Mouse (Mus musculus): ENCODE data around the gene Cwc22. TPM values are rescaled to one million over a fixed set of nuclear protein-coding genes. Genes with fewer than 3 reads are reported as not detected.

Cwc22 gene
- 10 to 100 TPM; 41.0 to 47.6 TPM for polyA plus RNA-seq (2017; shearing (Covaris generic))

DNA sequence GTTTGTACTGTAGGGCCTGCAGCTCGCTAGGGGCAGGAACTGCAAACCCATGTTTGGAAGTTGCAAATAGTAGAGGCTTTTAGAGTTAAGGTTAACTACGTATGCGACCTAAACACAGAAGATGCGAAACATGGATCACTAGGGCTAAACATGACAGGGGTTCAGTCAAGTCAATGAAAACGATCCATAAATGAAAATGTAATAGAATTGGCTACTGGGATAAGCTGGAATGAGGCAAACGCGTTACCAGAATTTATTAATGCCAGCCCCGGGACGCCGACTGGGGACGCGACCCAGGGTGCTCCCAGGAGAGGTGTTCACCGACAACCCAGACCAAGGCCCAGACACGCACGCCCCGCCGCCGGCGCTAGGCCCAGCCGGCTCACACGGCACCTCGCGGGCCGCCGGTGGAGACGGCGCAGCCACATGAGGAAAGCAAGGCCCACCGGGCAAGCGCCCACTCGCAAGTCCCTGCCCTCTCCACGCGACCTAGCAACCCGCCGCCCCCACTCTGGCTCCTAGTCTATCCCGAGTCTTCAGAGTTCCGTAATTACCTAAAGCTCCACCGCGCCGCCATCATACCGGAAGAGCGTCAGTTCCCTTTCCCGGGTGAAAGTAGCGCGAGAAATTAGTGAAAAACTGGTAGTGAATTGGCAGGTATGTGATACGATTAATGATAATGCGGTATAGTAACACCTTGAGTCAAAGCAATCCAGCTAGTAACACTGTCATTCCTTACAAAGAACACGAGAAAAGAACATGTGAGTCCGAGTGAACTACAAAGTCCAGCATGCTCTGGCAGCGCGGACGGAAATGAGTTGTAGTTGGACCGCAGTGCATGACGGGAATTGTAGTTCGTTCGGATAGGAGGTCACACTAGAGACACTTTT lies at the start of gene Cwc22:
TSS of gene Cwc22 (minus strand) at position 780 of the 890 bp plus-strand sequence.
- ATAC-seq = peak; percentile 97

- ATAC-seq = no peak
Measured at GRCm38 (mm10) chr2:77993727-77994401, 47.7 kb upstream of the Cwc22 start.

- no peak for ATAC-seq
Measured at GRCm38 (mm10) chr2:77992951-77993604, 46.9 kb upstream of the Cwc22 start.

- no peak for ATAC-seq
Measured at GRCm38 (mm10) chr2:77990820-77991219, 44.6 kb upstream of the Cwc22 start.

DNA sequence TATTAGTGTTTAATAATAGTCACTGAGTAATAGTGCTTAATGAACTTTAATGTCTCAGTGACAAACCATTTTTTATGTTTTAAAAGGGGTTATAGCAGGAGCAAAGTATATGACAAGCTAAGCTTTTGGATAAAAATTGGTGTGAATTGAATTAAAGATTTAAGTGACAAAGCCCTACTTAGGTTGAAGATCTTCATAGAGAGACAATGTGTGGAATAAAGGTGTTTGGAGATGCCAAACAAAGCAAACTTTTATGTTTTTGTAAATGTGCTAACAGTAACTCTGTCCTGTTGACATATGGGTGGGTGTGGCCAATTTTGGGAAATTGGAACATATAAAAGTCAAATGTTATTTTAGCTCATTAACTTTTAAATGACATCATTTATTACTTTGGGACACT lies 43.9 kb upstream of the Cwc22 start:
- ATAC-seq = no peak

DNA sequence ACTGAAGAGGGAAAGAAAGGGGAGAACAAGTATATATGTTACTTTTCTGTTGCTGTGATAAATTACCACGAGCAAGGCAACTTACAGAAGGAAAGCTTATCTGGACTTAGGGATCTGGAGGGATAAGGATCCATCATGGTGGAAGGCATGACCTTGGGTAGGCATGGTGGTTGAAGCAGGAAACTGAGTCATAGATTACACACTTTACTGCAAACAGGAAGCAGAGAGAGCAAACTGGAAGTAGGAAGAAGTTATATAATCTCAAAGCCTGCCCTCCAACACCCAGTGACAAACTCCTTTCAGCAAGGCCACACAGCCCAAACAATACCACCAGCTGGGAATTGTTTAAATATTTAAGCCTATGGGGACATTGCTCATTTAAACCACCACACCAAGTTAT lies 43.2 kb upstream of the Cwc22 start:
- no peak for ATAC-seq

GRCm38 (mm10) chr2:77985991-77986730 lies 40.0 kb upstream of the Cwc22 start:
- ATAC-seq = no peak

DNA sequence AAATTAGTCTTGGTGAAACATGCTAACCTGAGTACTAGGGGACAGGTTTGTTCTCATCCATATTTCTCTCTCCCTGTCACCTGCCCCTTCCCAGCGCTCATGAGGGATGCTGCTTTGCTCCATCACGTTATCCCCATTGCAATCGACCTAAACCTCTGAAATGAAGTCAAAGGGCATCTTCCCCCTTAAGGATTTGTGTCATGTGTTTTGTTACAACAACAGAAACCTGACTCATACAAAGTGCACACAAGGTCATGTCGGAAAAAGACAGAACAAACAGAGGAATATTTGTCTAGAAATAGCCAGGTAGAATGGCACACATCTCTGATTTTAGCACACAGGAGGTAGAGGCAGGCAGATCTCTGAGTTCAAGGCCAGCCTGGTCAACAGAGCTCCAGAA lies 38.0 kb upstream of the Cwc22 start:
- ATAC-seq = no peak

DNA sequence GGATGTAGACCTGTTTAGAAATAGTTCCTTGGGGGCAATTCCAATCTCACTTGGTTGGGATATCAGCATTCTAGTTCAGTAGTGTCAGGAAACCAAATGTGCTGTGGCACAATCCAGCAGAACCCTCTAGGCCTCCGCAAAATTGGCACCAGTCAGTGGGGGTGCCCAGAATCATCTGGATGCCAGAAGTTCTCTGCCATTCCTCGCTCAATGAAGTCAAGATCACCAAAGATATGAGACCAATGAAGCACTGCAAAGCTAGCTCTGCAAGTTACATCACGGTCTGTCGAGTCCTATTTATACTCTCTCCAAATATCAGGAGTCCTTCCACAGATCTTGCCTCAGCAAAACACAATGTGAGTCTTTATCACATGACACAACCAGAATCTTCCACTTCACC lies 35.7 kb upstream of the Cwc22 start:
- no peak for ATAC-seq

DNA sequence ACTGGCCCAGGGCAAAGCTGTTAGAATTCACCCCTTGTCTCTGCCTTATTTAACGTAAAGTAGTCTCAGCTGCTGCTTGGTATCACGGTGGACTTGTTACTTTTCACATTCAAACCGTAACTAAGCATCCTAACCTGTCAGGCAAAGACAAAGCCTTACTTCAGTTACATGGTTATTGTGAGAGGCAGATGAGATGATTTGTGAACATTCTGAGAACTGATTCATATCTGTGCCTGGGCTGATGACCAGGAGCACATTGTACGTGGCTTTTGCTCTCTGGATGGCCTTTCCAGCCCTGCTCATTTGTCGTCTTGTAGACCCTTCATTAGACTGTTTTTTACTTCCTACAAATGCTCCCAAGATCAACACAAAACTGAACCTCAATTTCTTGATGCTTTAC lies 34.5 kb upstream of the Cwc22 start:
- no peak for ATAC-seq

GRCm38 (mm10) chr2:77979519-77979918 lies 33.3 kb upstream of the Cwc22 start:
- ATAC-seq = no peak

DNA sequence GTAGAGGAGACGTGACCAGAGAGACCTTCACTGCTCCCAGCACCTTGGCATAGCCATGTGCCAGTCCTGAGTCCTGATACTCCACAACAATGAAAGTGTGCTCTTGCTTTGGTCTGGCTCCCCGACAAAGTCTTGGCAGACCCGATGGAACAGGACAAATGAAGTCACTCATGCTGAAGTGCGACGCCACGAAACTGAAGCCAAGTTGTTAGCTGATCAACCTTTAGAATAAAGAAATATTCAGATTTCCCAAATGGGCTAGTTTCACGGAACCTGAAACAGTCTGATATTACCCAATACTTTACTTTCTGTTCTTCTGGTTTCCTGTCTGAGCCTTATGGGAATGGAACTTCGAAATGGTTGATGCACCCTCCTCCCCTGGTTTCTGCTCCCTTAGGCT lies 32.9 kb upstream of the Cwc22 start:
- ATAC-seq = no peak

- ATAC-seq = no peak
Measured at GRCm38 (mm10) chr2:77978256-77978655, 32.1 kb upstream of the Cwc22 start.

GRCm38 (mm10) chr2:77976321-77976920 lies 30.2 kb upstream of the Cwc22 start:
- no peak for ATAC-seq

DNA sequence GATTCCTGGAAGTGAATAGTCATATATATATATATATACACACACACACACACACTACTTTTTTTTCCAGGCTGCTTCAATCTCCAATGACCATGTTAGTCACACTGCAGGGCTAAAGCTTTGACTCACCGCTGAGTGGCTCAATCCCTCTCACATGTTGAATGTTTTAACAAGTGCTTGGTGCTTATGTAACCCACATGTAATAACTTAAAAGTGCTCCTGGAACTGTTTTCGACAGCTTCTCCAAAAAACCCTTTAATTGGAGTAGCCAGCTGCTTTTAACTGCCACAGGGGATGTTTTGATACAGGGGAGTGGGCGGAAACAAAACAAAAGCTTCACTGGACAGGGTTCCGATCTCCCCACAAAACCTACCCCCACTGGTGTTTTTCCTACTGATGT lies 29.4 kb upstream of the Cwc22 start:
- no peak for ATAC-seq

- ATAC-seq = no peak
Measured at GRCm38 (mm10) chr2:77974986-77975385, 28.8 kb upstream of the Cwc22 start.

DNA sequence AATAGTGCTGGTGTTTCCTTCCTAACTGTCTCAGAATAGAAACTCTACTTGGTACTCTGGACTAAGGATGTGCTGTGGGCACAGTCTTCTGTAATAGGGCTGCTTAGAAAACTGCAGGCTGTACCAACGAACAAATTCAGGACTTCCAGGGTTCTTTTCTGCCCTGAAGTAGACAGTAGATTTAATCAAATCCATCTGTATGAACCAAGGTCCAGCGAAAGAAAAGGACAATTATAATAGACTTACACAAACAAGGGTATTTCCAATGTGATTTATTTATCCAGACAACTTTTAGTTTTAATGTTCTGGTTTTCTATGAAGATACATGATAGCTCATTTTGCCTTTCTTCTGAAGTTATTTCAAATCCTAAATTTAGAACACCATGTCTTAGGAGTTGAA lies 28.2 kb upstream of the Cwc22 start:
- ATAC-seq = no peak

GRCm38 (mm10) chr2:77973296-77973695 lies 27.1 kb upstream of the Cwc22 start:
- ATAC-seq = no peak

DNA sequence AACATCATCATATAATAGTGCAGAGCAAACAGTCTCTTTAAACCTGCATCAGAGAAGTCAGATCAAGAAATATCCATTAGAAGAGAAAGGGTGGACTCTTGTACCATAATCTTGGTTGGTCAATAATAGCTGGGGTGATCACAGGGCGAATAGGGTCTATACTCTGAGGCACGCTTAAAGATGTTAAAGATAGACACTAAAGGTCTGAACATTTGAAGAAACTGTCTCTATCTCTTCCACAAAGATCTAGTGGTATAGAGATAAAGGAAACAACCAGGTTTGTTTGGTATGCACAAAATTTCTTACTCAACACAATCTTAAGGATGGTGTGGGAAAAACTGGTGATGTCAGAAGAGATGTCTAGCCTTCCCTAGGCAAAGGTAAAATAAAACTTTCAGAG lies 26.4 kb upstream of the Cwc22 start:
- no peak for ATAC-seq

GRCm38 (mm10) chr2:77971871-77972270 lies 25.7 kb upstream of the Cwc22 start:
- ATAC-seq = no peak

DNA sequence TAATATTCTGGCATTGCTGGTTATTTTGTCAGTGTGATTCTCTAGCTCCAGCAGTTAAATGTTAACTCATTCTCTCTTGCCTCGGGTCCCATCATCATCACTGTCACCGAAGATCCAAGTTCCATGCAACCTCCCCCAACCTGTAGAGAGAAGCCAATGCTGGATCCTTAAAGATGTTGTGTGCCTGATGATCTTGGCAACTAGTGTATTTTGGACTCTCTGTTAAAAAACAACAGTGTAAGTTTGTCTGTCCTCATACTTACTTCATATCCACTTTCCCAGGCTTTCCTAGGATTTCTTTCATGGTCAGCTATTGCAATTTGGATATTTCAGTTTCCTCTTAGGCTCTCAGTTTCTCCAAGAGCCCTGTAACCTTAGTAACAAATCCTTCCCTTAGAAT lies 25.2 kb upstream of the Cwc22 start:
- no peak for ATAC-seq

DNA sequence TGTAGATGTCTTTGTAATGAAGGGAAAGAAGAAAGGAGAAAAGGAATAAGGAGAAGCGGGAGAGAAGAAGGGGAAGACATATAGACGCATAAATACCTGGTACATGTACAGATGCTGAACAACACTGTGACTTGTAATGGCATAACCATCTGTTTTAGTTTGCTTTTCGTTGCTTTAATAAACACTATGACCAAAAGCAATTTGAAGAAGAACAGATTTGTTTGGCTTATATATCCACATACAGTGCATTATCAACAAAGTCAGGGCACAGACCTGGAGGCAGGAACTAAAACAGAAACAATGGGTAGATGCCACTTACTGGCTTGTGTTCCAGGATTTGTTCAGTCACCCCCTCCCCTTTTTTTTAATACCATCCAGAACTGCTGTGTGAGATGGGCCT lies 24.4 kb upstream of the Cwc22 start:
- no peak for ATAC-seq

Data from activated CD4-positive, CD25-positive, alpha-beta regulatory T cell, adult 4 months (primary cell).